Mouse (Mus musculus) ES-E14 (cell line): ENCODE measurements at regions not wholly inside any gene's neighbourhood (a gene's known extent, or its start where the extent isn't known, plus 50 kb on each side); places are given as distances from the start of the nearest gene placed in this dataset.

Source experiments
- DNase-seq: peaks from one replicate; pipeline ENCODE4 v3.0.0-alpha.2; 2013; ENCODE audit warnings: low read depth, low spot score
- H3K27ac ChIP-seq: 2 replicates; pipeline ENCODE4 v1.5.1; 2012; ENCODE audit warnings: low read depth, mild to moderate bottlenecking, low read length, moderate library complexity, mixed read lengths; ENCODE audit not compliant: poor library complexity, insufficient read depth, severe bottlenecking
- H3K36me3 ChIP-seq: 2 replicates; pipeline ENCODE4 v1.6.1; 2012; ENCODE audit warnings: mild to moderate bottlenecking, low read length, moderate library complexity, mixed read lengths; ENCODE audit not compliant: control insufficient read depth, poor library complexity, insufficient read depth, severe bottlenecking
- H3K4me1 ChIP-seq, 2 experiments: fragments of 150-350 bp in 1 of 2; sonication (generic) in 1 of 2; 2 replicates each; pipeline ENCODE4 v1.6.1; 2012; ENCODE audit warnings: low read length in 2 of 2, mild to moderate bottlenecking in 1 of 2, mixed read lengths in 1 of 2; ENCODE audit not compliant: control insufficient read depth in 2 of 2, insufficient read depth in 2 of 2, poor library complexity in 1 of 2
- H3K4me3 ChIP-seq, 2 experiments: fragments of 150-350 bp in 1 of 2; sonication (generic) in 1 of 2; 2 replicates each; pipeline ENCODE4 v1.5.1; 2012; ENCODE audit warnings: low read length in 2 of 2, low read depth in 1 of 2, mild to moderate bottlenecking in 1 of 2, mixed read lengths in 1 of 2; ENCODE audit not compliant: insufficient read depth in 1 of 2, poor library complexity in 1 of 2, severe bottlenecking in 1 of 2
- H3K9ac ChIP-seq: 2 replicates; pipeline ENCODE4 v1.6.1; 2012; ENCODE audit warnings: low read depth, mild to moderate bottlenecking, low read length, mixed read lengths; ENCODE audit not compliant: poor library complexity, insufficient read depth, severe bottlenecking
- H3K9me3 ChIP-seq: fragments of 150-350 bp; sonication (generic); 2 replicates; pipeline ENCODE4 v1.6.1; 2012; ENCODE audit warnings: low read depth, mild to moderate bottlenecking, low read length; ENCODE audit not compliant: control insufficient read depth, insufficient read depth
- CHD2 ChIP-seq: IDR thresholded peaks from 2 replicates; pipeline ENCODE4 v1.6.1; 2014; ENCODE audit warnings: mild to moderate bottlenecking, low read depth, low read length, inconsistent platforms
- HCFC1 ChIP-seq: IDR thresholded peaks from 2 replicates; pipeline ENCODE4 v1.6.1; 2012; ENCODE audit warnings: low read length, inconsistent platforms, borderline replicate concordance; ENCODE audit not compliant: insufficient read depth
- MAFK ChIP-seq: IDR thresholded peaks from 2 replicates; pipeline ENCODE4 v1.6.1; 2014; ENCODE audit warnings: mild to moderate bottlenecking, low read depth, low read length, inconsistent platforms; ENCODE audit not compliant: insufficient read depth
- ZC3H11A ChIP-seq: IDR thresholded peaks from 2 replicates; pipeline ENCODE4 v1.6.1; 2012; ENCODE audit warnings: low read depth, mild to moderate bottlenecking, inconsistent platforms, low read length, borderline replicate concordance
- ZNF384 ChIP-seq: IDR thresholded peaks from 2 replicates; pipeline ENCODE4 v1.6.1; 2012; ENCODE audit warnings: low read depth, low read length, inconsistent platforms
- in situ Hi-C, 2 experiments: fragments of 600-800 bp; cut with MboI; formaldehyde crosslinking; loops; one replicate each; pipeline ENCODE4 v1.15.1; 2025; ENCODE audit warnings: low sequenced_read_pairs in 2 of 2, inconsistent platforms in 1 of 2; ENCODE audit not compliant: unreplicated experiment in 2 of 2

- Histone ChIP-seq H3K9me3 (no peaks in the 10 kb centered on the region), H3K9ac (no peak overlapping the region), H3K27ac (no peak overlapping the region), H3K36me3 (no peaks in the 10 kb centered on the region), H3K4me1 (no peaks in the 10 kb centered on the region), H3K4me3 (no peak overlapping the region)
- in situ Hi-C loops: no loop called here
- no peak for TF ChIP-seq MAFK
- no peak for TF ChIP-seq ZC3H11A
- TF ChIP-seq ZNF384: no peak
- TF ChIP-seq HCFC1: no peak
- TF ChIP-seq CHD2: no peak
- no peak for DNase-seq
Measured at GRCm38 (mm10) chr16:74718154-74718553, 306.5 kb upstream of the Robo2 start.

- no peak for TF ChIP-seq CHD2
- no peak for TF ChIP-seq HCFC1
- no peak for TF ChIP-seq ZNF384
- no peak for TF ChIP-seq ZC3H11A
- no peak for TF ChIP-seq MAFK
- Histone ChIP-seq H3K36me3 (no peaks in the 10 kb centered on the region), H3K27ac (no peak overlapping the region), H3K4me3 (no peak overlapping the region), H3K9ac (no peak overlapping the region), H3K4me1 (no peaks in the 10 kb centered on the region), H3K9me3 (no peaks in the 10 kb centered on the region)
- DNase-seq: no peak
- in situ Hi-C loops: no loop called here
Measured at GRCm38 (mm10) chr16:74717622-74718021, 306.0 kb upstream of the Robo2 start.

GRCm38 (mm10) chr16:74714950-74715349, 303.3 kb upstream of the Robo2 start:
- no peak for DNase-seq
- Histone ChIP-seq H3K4me1 (no peaks in the 10 kb centered on the region), H3K9ac (no peak overlapping the region), H3K9me3 (no peaks in the 10 kb centered on the region), H3K27ac (no peak overlapping the region), H3K4me3 (no peak overlapping the region), H3K36me3 (no peaks in the 10 kb centered on the region)
- TF ChIP-seq ZC3H11A (no peak), ZNF384 (no peak), CHD2 (no peak), MAFK (no peak), HCFC1 (no peak)
- in situ Hi-C loops: no loop called here

- no peak overlapping the region for H3K27ac ChIP-seq
- H3K9me3 ChIP-seq: no peaks in the 10 kb centered on the region
- no peak overlapping the region for H3K9ac ChIP-seq
- H3K36me3 ChIP-seq: no peaks in the 10 kb centered on the region
- no peak overlapping the region for H3K4me3 ChIP-seq
- DNase-seq: no peak
- TF ChIP-seq CHD2 (no peak), ZNF384 (no peak), ZC3H11A (no peak), HCFC1 (no peak), MAFK (no peak)
- in situ Hi-C loops: no loop called here
- no peaks in the 10 kb centered on the region for H3K4me1 ChIP-seq
Measured at GRCm38 (mm10) chr16:74712515-74712914, 300.9 kb upstream of the Robo2 start.

GRCm38 (mm10) chr16:74702067-74702466, 290.4 kb upstream of the Robo2 start:
- in situ Hi-C loops: no loop called here
- DNase-seq: no peak
- Histone ChIP-seq H3K4me3 (no peak overlapping the region), H3K9ac (no peak overlapping the region), H3K9me3 (no peaks in the 10 kb centered on the region), H3K27ac (no peak overlapping the region), H3K36me3 (no peaks in the 10 kb centered on the region), H3K4me1 (no peaks in the 10 kb centered on the region)
- TF ChIP-seq CHD2 (no peak), ZC3H11A (no peak), MAFK (no peak), HCFC1 (no peak), ZNF384 (no peak)
